Mouse (Mus musculus): ENCODE results near the gene Amotl2. TPM values are rescaled to one million over a fixed set of nuclear protein-coding genes. Genes with fewer than 3 reads are reported as not detected.

The Amotl2 gene
- polyA plus RNA-seq, 1 experiment from 2014 or later, result 76.7 TPM

GRCm38 (mm10) chr9:102734739-102735075, 18.2 kb downstream of the Amotl2 start:
- H3K9me3 ChIP-seq (ENCODE audit: control insufficient read depth, low read length), result no peaks in the 10 kb centered on the region
- no peaks in the 10 kb centered on the region for H3K27me3 ChIP-seq (ENCODE audit: control insufficient read depth, insufficient read depth, low read length)
- DNase-seq (ENCODE audit: low spot score) (no peak), ATAC-seq (ENCODE audit: insufficient read depth, low FRiP score, low TSS enrichment) (no peak)
- no peak overlapping the region for H3K9ac ChIP-seq (ENCODE audit: low read length)
- no peak overlapping the region for H3K4me2 ChIP-seq (ENCODE audit: low read depth)
- H3K27ac ChIP-seq (ENCODE audit: low read depth, low read length), result no peak overlapping the region
- H3K36me3 ChIP-seq (ENCODE audit: control insufficient read depth, insufficient read depth, low read length), result peaks cover 26% of the 10 kb centered on the region
- no peaks in the 10 kb centered on the region for H3K4me1 ChIP-seq (ENCODE audit: control insufficient read depth, insufficient read depth, low read length)
- H3K4me3 ChIP-seq (ENCODE audit: low read depth, low read length), result no peak overlapping the region
- WGBS, result 93% methylated on average over 1 of the region's 1 CpGs

GRCm38 (mm10) chr9:102735231-102735630, 18.8 kb downstream of the Amotl2 start:
- H3K36me3 ChIP-seq (ENCODE audit: control insufficient read depth, insufficient read depth, low read length), result peaks cover 22% of the 10 kb centered on the region
- no peak overlapping the region for H3K4me2 ChIP-seq (ENCODE audit: low read depth)
- no peak for DNase-seq (ENCODE audit: low spot score)
- H3K4me3 ChIP-seq (ENCODE audit: low read depth, low read length), result no peak overlapping the region
- no peak overlapping the region for H3K9ac ChIP-seq (ENCODE audit: low read length)
- ATAC-seq (ENCODE audit: insufficient read depth, low FRiP score, low TSS enrichment), result no peak
- H3K27ac ChIP-seq (ENCODE audit: low read depth, low read length), result no peak overlapping the region
- H3K9me3 ChIP-seq (ENCODE audit: control insufficient read depth, low read length), result no peaks in the 10 kb centered on the region
- 91% methylated on average over 3 of the region's 3 CpGs for WGBS
- H3K27me3 ChIP-seq (ENCODE audit: control insufficient read depth, insufficient read depth, low read length), result no peaks in the 10 kb centered on the region
- H3K4me1 ChIP-seq (ENCODE audit: control insufficient read depth, insufficient read depth, low read length), result no peaks in the 10 kb centered on the region

- no peak overlapping the region for H3K4me2 ChIP-seq (ENCODE audit: low read depth)
- DNase-seq (ENCODE audit: low spot score), result no peak
- 69% methylated on average over 1 of the region's 1 CpGs for WGBS
- H3K4me3 ChIP-seq (ENCODE audit: low read depth, low read length), result no peak overlapping the region
- H3K27me3 ChIP-seq (ENCODE audit: control insufficient read depth, insufficient read depth, low read length), result no peaks in the 10 kb centered on the region
- H3K9me3 ChIP-seq (ENCODE audit: control insufficient read depth, low read length), result no peaks in the 10 kb centered on the region
- H3K27ac ChIP-seq (ENCODE audit: low read depth, low read length), result no peak overlapping the region
- H3K36me3 ChIP-seq (ENCODE audit: control insufficient read depth, insufficient read depth, low read length), result peaks cover 17% of the 10 kb centered on the region
- ATAC-seq (ENCODE audit: insufficient read depth, low FRiP score, low TSS enrichment), result no peak
- no peak overlapping the region for H3K9ac ChIP-seq (ENCODE audit: low read length)
- no peaks in the 10 kb centered on the region for H3K4me1 ChIP-seq (ENCODE audit: control insufficient read depth, insufficient read depth, low read length)
These were observed 19.5 kb downstream of the Amotl2 start for GRCm38 (mm10) chr9:102735996-102736395.

GRCm38 (mm10) chr9:102737405-102737804, 20.9 kb downstream of the Amotl2 start:
- Histone ChIP-seq H3K4me3 (ENCODE audit: low read depth, low read length) (no peak overlapping the region), H3K9me3 (ENCODE audit: control insufficient read depth, low read length) (no peaks in the 10 kb centered on the region), H3K4me1 (ENCODE audit: control insufficient read depth, insufficient read depth, low read length) (no peaks in the 10 kb centered on the region), H3K9ac (ENCODE audit: low read length) (no peak overlapping the region), H3K27me3 (ENCODE audit: control insufficient read depth, insufficient read depth, low read length) (no peaks in the 10 kb centered on the region), H3K36me3 (ENCODE audit: control insufficient read depth, insufficient read depth, low read length) (peaks cover 6% of the 10 kb centered on the region), H3K27ac (ENCODE audit: low read depth, low read length) (no peak overlapping the region), H3K4me2 (ENCODE audit: low read depth) (no peak overlapping the region)
- ATAC-seq (ENCODE audit: insufficient read depth, low FRiP score, low TSS enrichment), result no peak
- 56% methylated on average over 1 of the region's 1 CpGs for WGBS
- no peak for DNase-seq (ENCODE audit: low spot score)

- Histone ChIP-seq H3K4me2 (ENCODE audit: low read depth) (no peak overlapping the region), H3K9ac (ENCODE audit: low read length) (no peak overlapping the region), H3K36me3 (ENCODE audit: control insufficient read depth, insufficient read depth, low read length) (no peaks in the 10 kb centered on the region), H3K27me3 (ENCODE audit: control insufficient read depth, insufficient read depth, low read length) (no peaks in the 10 kb centered on the region), H3K4me3 (ENCODE audit: low read depth, low read length) (no peak overlapping the region), H3K27ac (ENCODE audit: low read depth, low read length) (no peak overlapping the region), H3K4me1 (ENCODE audit: control insufficient read depth, insufficient read depth, low read length) (no peaks in the 10 kb centered on the region; the same call in 1 of the 2 replicates), H3K9me3 (ENCODE audit: control insufficient read depth, low read length) (no peaks in the 10 kb centered on the region)
- ATAC-seq (ENCODE audit: insufficient read depth, low FRiP score, low TSS enrichment), result no peak
- DNase-seq (ENCODE audit: low spot score), result no peak
- 79% methylated on average over 5 of the region's 5 CpGs for WGBS
These were observed 30.3 kb downstream of the Amotl2 start for GRCm38 (mm10) chr9:102746753-102747152.

GRCm38 (mm10) chr9:102747902-102748301, 31.4 kb downstream of the Amotl2 start:
- no peak for ATAC-seq (ENCODE audit: insufficient read depth, low FRiP score, low TSS enrichment)
- no peak overlapping the region for H3K4me3 ChIP-seq (ENCODE audit: low read depth, low read length)
- no peaks in the 10 kb centered on the region for H3K36me3 ChIP-seq (ENCODE audit: control insufficient read depth, insufficient read depth, low read length)
- no peak overlapping the region for H3K9ac ChIP-seq (ENCODE audit: low read length)
- H3K4me1 ChIP-seq (ENCODE audit: control insufficient read depth, insufficient read depth, low read length), result no peaks in the 10 kb centered on the region; the same call in 1 of the 2 replicates
- 54% methylated on average over 5 of the region's 5 CpGs for WGBS
- no peaks in the 10 kb centered on the region for H3K27me3 ChIP-seq (ENCODE audit: control insufficient read depth, insufficient read depth, low read length)
- no peaks in the 10 kb centered on the region for H3K9me3 ChIP-seq (ENCODE audit: control insufficient read depth, low read length)
- H3K4me2 ChIP-seq (ENCODE audit: low read depth), result no peak overlapping the region
- H3K27ac ChIP-seq (ENCODE audit: low read depth, low read length), result no peak overlapping the region
- DNase-seq (ENCODE audit: low spot score), result no peak

- no peak overlapping the region for H3K9ac ChIP-seq (ENCODE audit: low read length)
- ATAC-seq (ENCODE audit: insufficient read depth, low FRiP score, low TSS enrichment) (no peak), DNase-seq (ENCODE audit: low spot score) (no peak)
- no peak overlapping the region for H3K27ac ChIP-seq (ENCODE audit: low read depth, low read length)
- no peak overlapping the region for H3K4me3 ChIP-seq (ENCODE audit: low read depth, low read length)
- H3K36me3 ChIP-seq (ENCODE audit: control insufficient read depth, insufficient read depth, low read length), result no peaks in the 10 kb centered on the region
- H3K9me3 ChIP-seq (ENCODE audit: control insufficient read depth, low read length), result no peaks in the 10 kb centered on the region
- WGBS, result 83% methylated on average over 11 of the region's 11 CpGs
- no peak overlapping the region for H3K4me2 ChIP-seq (ENCODE audit: low read depth)
- no peaks in the 10 kb centered on the region for H3K27me3 ChIP-seq (ENCODE audit: control insufficient read depth, insufficient read depth, low read length)
- H3K4me1 ChIP-seq (ENCODE audit: control insufficient read depth, insufficient read depth, low read length), result no peaks in the 10 kb centered on the region; the same call in 1 of the 2 replicates
These were observed 32.7 kb downstream of the Amotl2 start for GRCm38 (mm10) chr9:102749216-102749615.

- Histone ChIP-seq H3K4me3 (ENCODE audit: low read depth, low read length) (no peak overlapping the region), H3K4me2 (ENCODE audit: low read depth) (no peak overlapping the region), H3K4me1 (ENCODE audit: control insufficient read depth, insufficient read depth, low read length) (no peaks in the 10 kb centered on the region; the same call in 1 of the 2 replicates), H3K27ac (ENCODE audit: low read depth, low read length) (no peak overlapping the region), H3K27me3 (ENCODE audit: control insufficient read depth, insufficient read depth, low read length) (no peaks in the 10 kb centered on the region), H3K9me3 (ENCODE audit: control insufficient read depth, low read length) (no peaks in the 10 kb centered on the region), H3K9ac (ENCODE audit: low read length) (no peak overlapping the region), H3K36me3 (ENCODE audit: control insufficient read depth, insufficient read depth, low read length) (no peaks in the 10 kb centered on the region)
- no peak for DNase-seq (ENCODE audit: low spot score)
- WGBS, result 93% methylated on average over 5 of the region's 5 CpGs
- ATAC-seq (ENCODE audit: insufficient read depth, low FRiP score, low TSS enrichment), result no peak
These were observed 35.3 kb downstream of the Amotl2 start for GRCm38 (mm10) chr9:102751632-102752303.

GRCm38 (mm10) chr9:102753299-102753698, 36.8 kb downstream of the Amotl2 start:
- Histone ChIP-seq H3K4me2 (ENCODE audit: low read depth) (no peak overlapping the region), H3K4me3 (ENCODE audit: low read depth, low read length) (no peak overlapping the region), H3K9me3 (ENCODE audit: control insufficient read depth, low read length) (no peaks in the 10 kb centered on the region), H3K27me3 (ENCODE audit: control insufficient read depth, insufficient read depth, low read length) (no peaks in the 10 kb centered on the region), H3K4me1 (ENCODE audit: control insufficient read depth, insufficient read depth, low read length) (no peaks in the 10 kb centered on the region), H3K27ac (ENCODE audit: low read depth, low read length) (no peak overlapping the region), H3K36me3 (ENCODE audit: control insufficient read depth, insufficient read depth, low read length) (no peaks in the 10 kb centered on the region), H3K9ac (ENCODE audit: low read length) (no peak overlapping the region)
- DNase-seq (ENCODE audit: low spot score) (no peak), ATAC-seq (ENCODE audit: insufficient read depth, low FRiP score, low TSS enrichment) (no peak)

Measured in neural tube, embryonic 11.5 days (tissue).